Mouse (Mus musculus): Measurements from ENCODE around the gene Vmn1r66.
"Not testable (repeated sequence)": the region's sequence is repeated elsewhere in the genome, so short reads cannot be mapped to it uniquely, and the experiment has no call there.

The Vmn1r66 gene

DNA sequence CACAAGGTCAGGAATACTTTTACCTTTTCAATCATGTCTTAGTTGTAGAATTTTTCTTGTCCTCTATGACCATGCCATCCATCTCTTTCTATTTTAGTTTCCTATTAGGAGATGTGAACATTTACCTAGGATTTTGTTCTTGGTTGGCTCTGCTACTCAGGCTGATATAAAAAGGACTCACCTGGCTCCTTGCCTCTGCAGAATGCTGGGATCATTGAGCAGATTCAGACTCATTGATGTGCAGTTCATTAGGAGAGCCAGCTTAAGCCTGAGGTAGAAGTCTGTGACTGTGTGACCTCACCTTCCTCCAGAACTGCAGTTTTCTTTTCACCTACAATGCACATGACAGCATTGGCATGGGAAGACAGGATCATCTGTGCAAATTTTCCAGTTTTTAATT is at the start of gene Vmn1r66:
Vmn1r66 (minus strand) TSS at position 101 of the 400 bp plus-strand sequence.
- DNase-seq (ENCODE audit: low spot score in 2 of 2) = no peak

DNA sequence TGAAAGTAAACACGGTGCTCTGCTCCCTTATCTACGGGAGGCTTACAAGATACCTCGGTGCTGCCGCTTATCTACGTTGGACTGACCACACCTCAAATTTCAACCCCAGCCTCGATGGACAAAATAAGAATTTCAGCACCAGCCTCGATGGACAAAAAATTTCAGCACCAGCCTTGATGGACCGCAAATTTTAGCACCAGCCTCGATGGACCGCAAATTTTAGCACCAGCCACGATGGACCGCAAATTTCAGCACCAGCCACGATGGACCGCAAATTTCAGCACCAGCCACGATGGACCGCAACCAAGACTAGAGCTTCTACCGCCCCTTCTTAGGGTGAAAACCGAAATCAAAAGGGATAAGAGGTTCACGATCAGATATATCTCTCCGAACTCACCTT is 47.7 kb upstream of the Vmn1r66 start:
- DNase-seq (ENCODE audit: low spot score in 2 of 2) = not testable (repeated sequence)

DNA sequence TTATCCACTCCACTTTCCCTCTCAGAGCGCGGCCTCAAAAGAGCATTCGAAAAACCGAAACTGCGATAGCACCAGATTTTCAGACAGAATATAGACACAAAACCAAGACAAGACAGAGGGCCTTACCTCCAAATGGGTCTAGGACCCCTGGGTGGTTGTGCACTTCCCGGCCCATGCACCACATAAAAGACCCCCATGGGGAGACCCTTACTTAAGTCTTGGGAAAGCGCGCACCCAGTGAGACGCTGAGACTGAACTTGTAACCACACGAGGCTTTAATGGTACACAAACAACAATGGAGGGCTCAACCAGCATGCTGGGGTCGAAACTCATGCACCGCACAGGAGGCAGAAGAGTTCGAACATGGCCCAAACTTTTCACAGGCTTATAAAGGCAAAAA is 25.7 kb downstream of the Vmn1r66 start:
- no peak for DNase-seq (ENCODE audit: low spot score in 2 of 2)

DNA sequence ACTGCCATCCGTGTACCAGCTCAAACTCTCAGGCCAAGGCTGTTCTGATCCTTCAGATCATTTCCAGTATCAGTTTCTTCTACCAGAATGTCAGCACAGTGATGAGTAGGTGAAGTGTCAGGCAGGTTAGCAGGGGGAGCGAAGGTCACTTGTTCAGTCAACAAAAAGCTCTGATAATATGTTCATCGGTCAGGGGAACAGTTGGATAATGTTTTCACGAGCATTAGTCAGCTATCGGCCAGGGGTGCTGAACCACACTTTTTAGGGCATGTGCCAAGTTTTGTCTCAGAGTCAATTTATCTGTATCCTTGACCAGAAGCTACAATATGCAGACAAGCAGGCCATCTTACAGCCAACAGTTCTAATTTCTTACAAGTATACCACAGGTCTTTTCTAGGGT is 28.7 kb downstream of the Vmn1r66 start:
- no peak for DNase-seq (ENCODE audit: low spot score in 2 of 2)

All from urinary bladder, adult 18-20 months (tissue).